Mouse (Mus musculus) cerebellum, adult 9-11 months (tissue): ENCODE results near the gene Gm5726.
"Not testable (repeated sequence)": the region's sequence is repeated elsewhere in the genome, so short reads cannot be mapped to it uniquely, and the experiment has no call there.

Experiments used
- DNase-seq: peaks from one replicate; pipeline ENCODE4 v3.0.0; 2022

Gene Gm5726

GRCm38 (mm10) chr7:20545657-20546056 is at the start of gene Gm5726:
Gene Gm5726, minus strand, starts transcription at chr7:20545757.
- not testable (repeated sequence) for DNase-seq

- DNase-seq = not testable (repeated sequence)
These were observed 30.6 kb upstream of the Gm5726 start, which contains the start of gene Gm4141 for GRCm38 (mm10) chr7:20576141-20576540. Gene Gm4141, minus strand, starts transcription at chr7:20576241.

- DNase-seq = not testable (repeated sequence)
These were observed 12.0 kb downstream of the Gm5726 start, which contains the start of gene Vmn1r104 for GRCm38 (mm10) chr7:20533537-20533936. Gene Vmn1r104, plus strand, starts transcription at chr7:20533837.

GRCm38 (mm10) chr7:20510434-20510833 is 35.1 kb downstream of the Gm5726 start, which contains the start of gene Vmn1r103:
Gene Vmn1r103, minus strand, starts transcription at chr7:20510534.
- DNase-seq = not testable (repeated sequence)
